ENCODE assay signal across 16 mouse cellular contexts in the genomic region with DNA sequence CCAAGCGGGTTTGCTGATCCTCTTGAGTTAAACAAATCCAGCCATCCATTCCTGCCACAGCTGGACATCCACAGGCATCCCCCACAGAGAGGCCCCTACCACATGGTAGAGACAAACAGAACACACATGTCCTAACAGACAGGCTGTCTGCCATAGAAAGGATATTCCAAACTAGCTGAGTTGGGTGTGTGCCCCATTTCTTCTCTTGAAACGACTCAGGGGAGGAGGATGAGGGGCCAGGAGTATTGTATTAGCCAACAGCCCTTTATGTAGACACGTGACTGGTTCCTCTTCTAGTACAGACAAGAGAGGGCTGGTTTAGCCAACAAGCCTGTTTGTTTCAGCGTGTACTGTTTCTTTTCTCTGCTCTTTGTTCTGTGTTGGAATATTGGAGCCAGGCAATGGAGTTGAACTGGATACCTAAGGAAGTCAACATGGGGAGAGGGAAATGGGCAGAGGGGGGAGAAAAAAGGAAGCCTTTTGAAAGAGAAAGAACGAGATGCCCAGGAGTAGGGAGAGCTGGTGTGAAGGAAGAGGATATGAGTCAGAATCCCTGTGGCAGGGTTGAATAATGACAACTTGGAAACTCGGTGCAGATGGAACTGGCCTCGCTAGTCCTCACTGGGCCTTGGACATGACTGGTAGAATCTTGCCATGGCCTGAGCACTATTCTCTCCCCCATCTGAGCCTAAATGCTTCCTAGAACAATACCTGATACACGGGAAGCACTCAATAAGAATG.
A peak's percentile ranks its signal among the peaks of the same experiment; 100 is the strongest.
DNase-seq lines count a peak whose midpoint lies in the region; ATAC-seq lines count a peak whose summit lies in the region.
"Had no signal": no experiment of that assay in that cellular context is flagged by ENCODE, and none has a peak within 500 bp of the region (broad histone marks: within the 10 kb centered on the region; RNA-seq: fewer than 3 reads in every experiment).

No protein-coding gene starts in this region.

- 78% methylated on average over 8 of the region's 8 CpGs for WGBS in kidney, embryonic 16.5 days
- 45% methylated on average over 8 of the region's 8 CpGs for WGBS in embryonic facial prominence, embryonic 15.5 days

- H3K4me2 ChIP-seq in kidney, embryonic 16.5 days (replicated peaks; ENCODE audit: low read depth, low read length): no peak overlapping the region
- no peak overlapping the region for H3K4me2 ChIP-seq in embryonic facial prominence, embryonic 15.5 days (replicated peaks)
- H3K4me2 ChIP-seq: liver, embryonic 13.5 days had no signal

- H3K27ac ChIP-seq in kidney, embryonic 16.5 days (ENCODE audit: low read length): 0 out of 2 replicates have a peak overlapping the region, but pooled peaks have one; percentile 12
- H3K27ac ChIP-seq in embryonic facial prominence, embryonic 15.5 days (replicated peaks): peak overlapping the region; percentile 80
- H3K27ac ChIP-seq: kidney, postnatal 0 days; liver, embryonic 13.5 days had no signal

- H3K4me1 ChIP-seq in kidney, embryonic 16.5 days (ENCODE audit: insufficient read depth, low read length): peaks cover 13% of the 10 kb centered on the region
- peaks cover 13% of the 10 kb centered on the region for H3K4me1 ChIP-seq in embryonic facial prominence, embryonic 15.5 days
- H3K4me1 ChIP-seq: liver, embryonic 13.5 days had no signal

- H3K27me3 ChIP-seq in kidney, embryonic 16.5 days (ENCODE audit: insufficient read depth, low read length): no peaks in the 10 kb centered on the region
- no peaks in the 10 kb centered on the region for H3K27me3 ChIP-seq in embryonic facial prominence, embryonic 15.5 days
- H3K27me3 ChIP-seq: liver, embryonic 13.5 days had no signal

- no peaks in the 10 kb centered on the region for H3K9me3 ChIP-seq in kidney, embryonic 16.5 days (ENCODE audit: low read length)
- H3K9me3 ChIP-seq in embryonic facial prominence, embryonic 15.5 days (replicated peaks): no peaks in the 10 kb centered on the region
- H3K9me3 ChIP-seq: liver, embryonic 13.5 days had no signal

- no peak overlapping the region for H3K4me3 ChIP-seq in kidney, embryonic 16.5 days (ENCODE audit: low read length)
- no peak overlapping the region for H3K4me3 ChIP-seq in embryonic facial prominence, embryonic 15.5 days (replicated peaks)
- H3K4me3 ChIP-seq: liver, embryonic 13.5 days had no signal

- H3K9ac ChIP-seq in kidney, embryonic 16.5 days (replicated peaks; ENCODE audit: low read length): no peak overlapping the region
- H3K9ac ChIP-seq in embryonic facial prominence, embryonic 15.5 days: no peak overlapping the region
- H3K9ac ChIP-seq: liver, embryonic 13.5 days had no signal

- no peaks in the 10 kb centered on the region for H3K36me3 ChIP-seq in kidney, embryonic 16.5 days (ENCODE audit: insufficient read depth, low read length)
- no peaks in the 10 kb centered on the region for H3K36me3 ChIP-seq in embryonic facial prominence, embryonic 15.5 days
- H3K36me3 ChIP-seq: liver, embryonic 13.5 days had no signal

- peak; percentile 21 for DNase-seq in adrenal gland, postnatal 10 days
- DNase-seq in adrenal gland, adult 18-20 months (ENCODE audit: low spot score in 2 of 2): no peak
- no peak for DNase-seq in kidney, postnatal 14 days
- DNase-seq in 416B (ENCODE audit: low read depth): peak; percentile 5
- no peak for DNase-seq in retina, embryonic 14.5 days (ENCODE audit: low spot score)
- DNase-seq in cerebellum, adult 18-20 months: no peak
- DNase-seq: B cell, adult 2 months; cerebellum, adult 9-11 months; layer of hippocampus, adult 9-11 months; liver, embryonic 13.5 days; midbrain, embryonic 14.5 days; right cerebral cortex, postnatal 25 days; thymus, postnatal 25 days had no signal

- no peak for ATAC-seq in kidney, embryonic 16.5 days (ENCODE audit: low FRiP score, low TSS enrichment)
- peak; percentile 82 for ATAC-seq in embryonic facial prominence, embryonic 15.5 days (ENCODE audit: insufficient number of reproducible peaks, low FRiP score, low TSS enrichment, low read depth)

Comparison
In these comparisons a context has a peak if more than half of its experiments do, and no peak if none do; other contexts are left out.
1. DNase-seq: peak in adrenal gland, postnatal 10 days (single experiment) and 416B (single experiment); none in adrenal gland, adult 18-20 months (0 of 2), kidney, postnatal 14 days (single experiment), retina, embryonic 14.5 days (single experiment) and cerebellum, adult 18-20 months (0 of 2).